Mouse (Mus musculus) midbrain, embryonic 14.5 days (tissue): ENCODE measurements around the gene Gzmc. TPM values are rescaled to one million over a fixed set of nuclear protein-coding genes. Genes with fewer than 3 reads are reported as not detected.
"Not testable (repeated sequence)": the region's sequence is repeated elsewhere in the genome, so short reads cannot be mapped to it uniquely, and the experiment has no call there.

Source experiments
- ATAC-seq: fragments of 200-750 bp; cut with Nextera tagmentation; 2 replicates; pipeline ENCODE4 v1.8.0; 2017; ENCODE audit warnings: moderate number of reproducible peaks, moderate library complexity; ENCODE audit not compliant: low FRiP score, low TSS enrichment
- DNase-seq: peaks from one replicate; pipeline ENCODE4 v3.0.0-alpha.2; 2015
- H3K27ac ChIP-seq: fragments of 300-500 bp; sonication (generic); replicated peaks from 2 replicates; pipeline ENCODE4 v1.5.1; 2014; ENCODE audit warnings: mild to moderate bottlenecking, low read depth, low read length, moderate library complexity
- H3K27me3 ChIP-seq: fragments of 300-500 bp; sonication (generic); 2 replicates; pipeline ENCODE4 v1.6.1; 2014; ENCODE audit warnings: low read length, control low read depth, mixed read lengths; ENCODE audit not compliant: control insufficient read depth, insufficient read depth
- H3K36me3 ChIP-seq: fragments of 300-500 bp; sonication (generic); 2 replicates; pipeline ENCODE4 v1.6.1; 2014; ENCODE audit warnings: low read length, control low read depth; ENCODE audit not compliant: control insufficient read depth, insufficient read depth
- H3K4me1 ChIP-seq: fragments of 300-500 bp; sonication (generic); 2 replicates; pipeline ENCODE4 v1.6.1; 2014; ENCODE audit warnings: mild to moderate bottlenecking, antibody characterized with exemption, low read length, control low read depth; ENCODE audit not compliant: control insufficient read depth, insufficient read depth
- H3K4me2 ChIP-seq: fragments of 300-500 bp; sonication (generic); 2 replicates; pipeline ENCODE4 v1.6.1; 2014; ENCODE audit warnings: mild to moderate bottlenecking, low read length, moderate library complexity
- H3K4me3 ChIP-seq: fragments of 300-500 bp; sonication (generic); replicated peaks from 2 replicates; pipeline ENCODE4 v1.5.1; 2014; ENCODE audit warnings: low read depth, low read length
- H3K9ac ChIP-seq: fragments of 300-500 bp; sonication (generic); replicated peaks from 2 replicates; pipeline ENCODE4 v1.6.1; 2014; ENCODE audit warnings: mild to moderate bottlenecking, low read length, moderate library complexity
- H3K9me3 ChIP-seq: fragments of 300-500 bp; sonication (generic); 2 replicates; pipeline ENCODE4 v1.6.1; 2016; ENCODE audit warnings: low read length, control low read depth, mixed read lengths; ENCODE audit not compliant: control insufficient read depth
- WGBS: fragments of 180-500 bp; shearing (Covaris S2); extraction: QIAGEN DNeasy Blood & Tissue Kit; methylation state at CpG from one replicate; pipeline ENCODE4 v1.1.7; 2014; 5-methylcytosine and 5-hydroxymethylcytosine counted together
- polyA plus RNA-seq: library from polyadenylated mRNA; unstranded; fragments of >200 nt; fragmentation: Nextera tagmentation; extraction: Ambion mirVana; gene quantifications from 2 replicates; pipeline ENCODE4 v1.2.1, GENCODE M21; 2014

Gene Gzmc
- polyA plus RNA-seq, 1 experiment from 2014 or later: not detected

DNA sequence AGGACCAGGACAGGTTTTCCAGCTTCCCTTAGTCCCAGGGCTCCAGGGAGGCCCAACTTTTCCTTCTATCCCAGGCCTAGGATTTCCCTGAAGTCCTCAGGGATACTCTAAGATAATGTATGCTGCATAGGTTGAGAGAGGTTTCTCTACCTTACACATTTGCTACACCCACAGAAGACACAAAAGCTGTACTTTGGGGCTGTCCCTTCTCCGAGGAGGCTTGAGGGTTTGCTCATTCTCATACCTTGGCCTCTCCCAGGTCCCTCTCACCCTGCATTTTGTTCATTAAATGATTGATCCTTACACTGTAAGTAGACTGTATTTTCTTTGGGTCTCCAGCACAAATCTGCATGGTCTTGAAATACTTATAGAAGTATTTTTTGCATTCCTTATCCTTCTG, 28.8 kb downstream of the Gzmc start:
- DNase-seq: no peak
- no peaks in the 10 kb centered on the region for H3K4me1 ChIP-seq
- no peak overlapping the region for H3K27ac ChIP-seq
- no peak overlapping the region for H3K4me2 ChIP-seq
- H3K9ac ChIP-seq: no peak overlapping the region
- no peaks in the 10 kb centered on the region for H3K9me3 ChIP-seq
- no peaks in the 10 kb centered on the region for H3K27me3 ChIP-seq
- no peak for ATAC-seq
- H3K4me3 ChIP-seq: no peak overlapping the region
- 80% methylated on average over 1 of the region's 1 CpGs for WGBS
- H3K36me3 ChIP-seq: no peaks in the 10 kb centered on the region

- WGBS: 40% methylated on average over 5 of the region's 5 CpGs
- DNase-seq: peak; percentile 48
Observed at GRCm38 (mm10) chr14:56205021-56205420, 29.4 kb downstream of the Gzmc start.

GRCm38 (mm10) chr14:56203975-56204374, 30.5 kb downstream of the Gzmc start:
- DNase-seq (peak; percentile 66), ATAC-seq (no peak)
- no peaks in the 10 kb centered on the region for H3K27me3 ChIP-seq
- no peak overlapping the region for H3K4me3 ChIP-seq
- H3K27ac ChIP-seq: no peak overlapping the region
- 8% methylated on average over 2 of the region's 2 CpGs for WGBS
- no peaks in the 10 kb centered on the region for H3K9me3 ChIP-seq
- no peaks in the 10 kb centered on the region for H3K4me1 ChIP-seq
- no peaks in the 10 kb centered on the region for H3K36me3 ChIP-seq
- no peak overlapping the region for H3K4me2 ChIP-seq
- H3K9ac ChIP-seq: no peak overlapping the region

More at GRCm38 (mm10) chr14:56205021-56205420, 29.4 kb downstream of the Gzmc start:
- H3K9me3 ChIP-seq, H3K9ac ChIP-seq, H3K4me2 ChIP-seq, H3K27me3 ChIP-seq, H3K4me1 ChIP-seq, H3K27ac ChIP-seq, H3K36me3 ChIP-seq, ATAC-seq, H3K4me3 ChIP-seq: not testable (repeated sequence)

GRCm38 (mm10) chr14:56186946-56187345, 47.5 kb downstream of the Gzmc start:
- 58% methylated on average over 6 of the region's 6 CpGs for WGBS
- H3K9me3 ChIP-seq: no peaks in the 10 kb centered on the region
- no peaks in the 10 kb centered on the region for H3K36me3 ChIP-seq
- H3K27ac ChIP-seq: no peak overlapping the region
- no peak overlapping the region for H3K9ac ChIP-seq
- H3K27me3 ChIP-seq: no peaks in the 10 kb centered on the region
- H3K4me1 ChIP-seq: no peaks in the 10 kb centered on the region
- ATAC-seq: peak; percentile 55; the same call in 1 of the 2 replicates
- DNase-seq: no peak
- no peak overlapping the region for H3K4me3 ChIP-seq
- H3K4me2 ChIP-seq: no peak overlapping the region

DNA sequence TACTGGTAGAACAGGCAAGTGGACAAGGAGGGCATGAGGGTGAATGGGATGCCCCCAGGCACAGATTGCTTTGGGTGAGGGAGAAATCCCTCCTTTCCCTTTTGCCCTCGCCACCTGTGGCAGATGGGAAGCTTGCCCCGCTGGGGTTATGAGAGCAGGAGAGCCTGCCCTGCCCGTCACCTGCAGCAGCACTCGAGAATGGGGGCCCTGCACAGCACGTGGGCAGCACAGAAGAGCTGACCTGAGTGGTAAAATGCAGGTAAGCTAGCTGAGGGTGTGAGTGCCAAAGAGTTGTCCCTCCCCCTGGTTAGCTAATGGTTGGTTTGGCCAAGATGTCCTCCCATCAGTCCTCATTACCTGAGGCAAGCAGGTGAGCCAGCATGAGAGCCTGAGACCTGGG, 47.9 kb downstream of the Gzmc start:
- H3K27ac ChIP-seq: no peak overlapping the region
- no peaks in the 10 kb centered on the region for H3K9me3 ChIP-seq
- H3K36me3 ChIP-seq: no peaks in the 10 kb centered on the region
- H3K4me2 ChIP-seq: no peak overlapping the region
- H3K4me3 ChIP-seq: no peak overlapping the region
- no peaks in the 10 kb centered on the region for H3K27me3 ChIP-seq
- WGBS: 86% methylated on average over 5 of the region's 5 CpGs
- no peak for ATAC-seq
- H3K9ac ChIP-seq: no peak overlapping the region
- H3K4me1 ChIP-seq: no peaks in the 10 kb centered on the region
- DNase-seq: no peak

Other genes with a start within 250 kb of the Gzmc start
- gene Mcpt1, start 216.7 kb downstream of the Gzmc start, polyA plus RNA-seq: not detected in 2 replicates
- not detected in 2 replicates for gene Mcpt9, start 204.2 kb downstream of the Gzmc start, polyA plus RNA-seq
- not detected in 2 replicates for gene Mcpt2, start 192.6 kb downstream of the Gzmc start, polyA plus RNA-seq
- gene Mcpt4, start 172.3 kb downstream of the Gzmc start, polyA plus RNA-seq: not detected in 2 replicates
- not detected in 2 replicates for gene Mcpt8, start 149.4 kb downstream of the Gzmc start, polyA plus RNA-seq
- gene Ctsg, start 132.1 kb downstream of the Gzmc start, polyA plus RNA-seq: not detected in 2 replicates
- gene Gzme, start 114.0 kb downstream of the Gzmc start, polyA plus RNA-seq: not detected in 2 replicates
- gene Gzmd, start 102.0 kb downstream of the Gzmc start, polyA plus RNA-seq: not detected in 2 replicates
- not detected in 2 replicates for gene Gzmg, start 75.1 kb downstream of the Gzmc start, polyA plus RNA-seq
- not detected in 2 replicates for gene Gzmn, start 60.1 kb downstream of the Gzmc start, polyA plus RNA-seq
- not detected in 2 replicates for gene Gzmf, start 23.2 kb downstream of the Gzmc start, polyA plus RNA-seq
- gene Gzmb, start 27.6 kb upstream of the Gzmc start, polyA plus RNA-seq: not detected in 2 replicates
- 0.37 TPM in 1 of 2 replicates, not detected in the other for gene Atp12a, start 130.4 kb upstream of the Gzmc start, polyA plus RNA-seq
- 1.2 and 2.4 TPM in 2 replicates for gene Rnf17, start 167.9 kb upstream of the Gzmc start, polyA plus RNA-seq